Mouse (Mus musculus): ENCODE data around the gene Them4.

GRCm38 (mm10) chr3:94364154-94364526, 54.3 kb downstream of the Them4 start:
- TF ChIP-seq CTCF (IDR thresholded peaks at IDR 0.05; ENCODE audit: control insufficient read depth, insufficient read depth, insufficient read length): no peak
- no peak for TF ChIP-seq MYOG (IDR thresholded peaks at IDR 0.05; ENCODE audit: control insufficient read depth, extremely low read depth, insufficient read length)
- TF ChIP-seq CEBPB (IDR thresholded peaks at IDR 0.05; ENCODE audit: low read depth): no peak
- no peak for TF ChIP-seq FOSL1 (IDR thresholded peaks at IDR 0.05; ENCODE audit: insufficient read depth, low read length, poor library complexity, severe bottlenecking)
- TF ChIP-seq MAX (IDR thresholded peaks at IDR 0.05): no peak
- no peak for TF ChIP-seq USF1 (IDR thresholded peaks at IDR 0.05; ENCODE audit: low read depth)
